Mouse (Mus musculus) small intestine, adult 2 months (tissue): ENCODE results near the gene Man1c1. TPM values are rescaled to one million over a fixed set of nuclear protein-coding genes. Genes with fewer than 3 reads are reported as not detected.
A peak's percentile ranks its signal among the peaks of the same experiment; 100 is the strongest.

Source experiments
- H3K27ac ChIP-seq: fragments of 200-500 bp; 2 replicates; pipeline ENCODE4 v1.5.1; 2012; ENCODE audit warnings: low read depth, low read length, control low read depth, inconsistent platforms; ENCODE audit not compliant: insufficient read depth
- H3K27me3 ChIP-seq: fragments of 200-500 bp; 2 replicates; pipeline ENCODE4 v1.6.1; 2012; ENCODE audit warnings: mild to moderate bottlenecking, moderate library complexity, low read length, inconsistent platforms; ENCODE audit not compliant: control insufficient read depth, insufficient read depth
- H3K36me3 ChIP-seq: fragments of 200-500 bp; 2 replicates; pipeline ENCODE4 v1.6.1; 2012; ENCODE audit warnings: mild to moderate bottlenecking, low read length, control low read depth, inconsistent platforms; ENCODE audit not compliant: control insufficient read depth, insufficient read depth
- H3K4me1 ChIP-seq: fragments of 200-500 bp; 2 replicates; pipeline ENCODE4 v1.6.1; 2012; ENCODE audit warnings: low read length, inconsistent platforms, mixed read lengths; ENCODE audit not compliant: control insufficient read depth, insufficient read depth, insufficient read length
- H3K4me3 ChIP-seq: fragments of 200-500 bp; 2 replicates; pipeline ENCODE4 v1.5.1; 2012; ENCODE audit warnings: low read depth, mild to moderate bottlenecking, control low read depth, inconsistent platforms, low read length, moderate library complexity
- CTCF ChIP-seq: fragments of 200-500 bp; IDR thresholded peaks from 2 replicates; pipeline ENCODE4 v1.5.1; 2012; ENCODE audit warnings: low read depth, mild to moderate bottlenecking, control low read depth, inconsistent platforms, low read length, moderate library complexity, mixed read lengths; ENCODE audit not compliant: insufficient replicate concordance, insufficient read length; ENCODE audit errors: extremely low read depth
- POLR2A ChIP-seq: fragments of 200-500 bp; IDR thresholded peaks from 2 replicates; pipeline ENCODE4 v1.6.1; 2012; ENCODE audit warnings: low read depth, mild to moderate bottlenecking, control low read depth, inconsistent platforms, low read length, moderate library complexity
- WGBS: fragments of 180-500 bp; shearing (Covaris S2); methylation state at CpG from one replicate; pipeline ENCODE4 v1.1.7; 2018; 5-methylcytosine and 5-hydroxymethylcytosine counted together
- polyA plus RNA-seq: library from polyadenylated mRNA; depleted of rRNA; stranded (reverse); fragments of >200 nt; gene quantifications from 2 replicates; pipeline ENCODE4 v1.2.3, GENCODE M21; 2012

The Man1c1 gene
- polyA plus RNA-seq, 1 experiment = 3.7 TPM

DNA sequence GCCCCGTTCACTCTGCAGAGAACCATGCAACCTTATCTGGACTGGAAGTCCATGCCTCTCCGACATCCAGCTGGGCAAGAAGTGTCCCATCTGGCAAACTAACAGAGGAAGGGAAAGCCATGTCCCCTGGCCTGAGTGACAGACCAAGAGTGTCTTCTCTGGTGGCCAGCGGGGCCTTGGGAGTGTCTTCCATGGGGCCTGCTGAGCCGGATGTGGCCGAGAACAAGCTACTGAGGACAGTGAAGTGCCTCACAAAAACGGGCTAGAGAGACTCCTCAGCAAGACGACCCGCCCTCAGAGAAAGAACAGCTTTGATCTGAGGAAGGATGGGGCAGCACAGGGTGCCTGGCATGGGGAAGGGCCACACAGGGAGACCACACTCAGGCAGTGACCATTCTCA is 67.7 kb downstream of the Man1c1 start:
- Histone ChIP-seq H3K4me3 (no peak overlapping the region), H3K36me3 (no peaks in the 10 kb centered on the region), H3K27ac (no peak overlapping the region), H3K4me1 (no peaks in the 10 kb centered on the region), H3K27me3 (no peaks in the 10 kb centered on the region)
- 68% methylated on average over 8 of the region's 8 CpGs for WGBS
- TF ChIP-seq POLR2A (no peak), CTCF (no peak)

DNA sequence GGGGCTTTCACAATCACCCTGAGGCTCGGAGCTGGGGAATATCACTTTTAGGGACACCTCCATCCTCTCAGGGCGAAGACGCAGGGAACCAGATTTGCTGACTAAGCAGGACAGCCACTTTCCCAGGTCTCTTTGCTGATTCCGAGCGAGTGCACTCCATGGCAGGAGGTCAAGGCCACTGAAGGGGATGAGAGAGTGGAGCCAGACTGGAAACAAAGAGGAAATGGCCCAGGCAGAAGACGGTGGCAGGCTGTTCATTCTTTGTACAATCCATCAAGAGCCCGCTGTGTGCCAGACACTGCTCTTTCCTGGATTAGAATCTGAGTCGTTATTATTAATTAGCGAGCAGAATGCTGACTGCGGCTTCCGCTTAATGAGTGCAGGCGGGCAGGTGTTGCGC is 70.1 kb downstream of the Man1c1 start:
- Histone ChIP-seq H3K36me3 (no peaks in the 10 kb centered on the region), H3K4me3 (no peak overlapping the region), H3K4me1 (no peaks in the 10 kb centered on the region), H3K27me3 (no peaks in the 10 kb centered on the region), H3K27ac (no peak overlapping the region)
- TF ChIP-seq POLR2A (no peak), CTCF (no peak)
- 76% methylated on average over 13 of the region's 13 CpGs for WGBS

GRCm38 (mm10) chr4:134632131-134632711 is 71.9 kb downstream of the Man1c1 start:
- H3K4me3 ChIP-seq = no peak overlapping the region
- WGBS = 45% methylated on average over 13 of the region's 13 CpGs
- peaks cover 4% of the 10 kb centered on the region; the same call in 1 of the 2 replicates for H3K4me1 ChIP-seq
- H3K27me3 ChIP-seq = no peaks in the 10 kb centered on the region
- TF ChIP-seq CTCF (no peak), POLR2A (no peak)
- no peaks in the 10 kb centered on the region for H3K36me3 ChIP-seq
- H3K27ac ChIP-seq = peak overlapping the region; percentile 68

DNA sequence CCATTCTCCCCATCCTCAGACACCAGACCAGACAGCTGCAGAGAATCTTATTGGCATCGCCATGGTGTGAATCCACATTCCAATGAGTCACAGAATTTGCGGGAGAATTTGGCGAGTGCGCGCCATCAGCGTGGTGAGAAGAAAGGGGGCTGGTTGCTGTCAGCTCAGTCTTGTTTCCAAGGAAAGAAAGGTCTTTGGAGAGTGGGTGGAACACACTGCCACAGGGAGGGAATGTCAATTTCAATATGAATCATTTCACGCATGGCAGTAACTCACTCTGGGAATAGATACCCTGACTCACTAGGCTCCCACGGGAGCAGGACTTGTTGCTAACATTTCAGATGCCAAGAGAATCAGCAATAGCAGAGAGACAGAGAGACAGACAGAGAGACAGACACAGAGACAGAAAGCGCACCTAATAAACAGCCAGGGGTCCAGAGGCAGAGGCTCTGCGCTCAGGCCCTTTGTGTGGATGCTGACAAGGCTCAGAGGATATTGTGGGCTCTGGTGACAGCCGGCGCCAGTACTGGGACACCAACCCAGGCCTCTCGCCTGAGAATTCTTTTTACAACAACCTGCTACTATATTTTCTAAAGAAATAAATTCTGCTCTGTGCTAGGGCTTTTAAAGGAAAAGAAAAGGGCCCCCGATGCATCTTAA is 72.5 kb downstream of the Man1c1 start:
- H3K4me3 ChIP-seq = no peak overlapping the region
- H3K27ac ChIP-seq = 0 out of 2 replicates have a peak overlapping the region, but pooled peaks have one; percentile 23
- TF ChIP-seq CTCF (no peak), POLR2A (no peak)
- H3K4me1 ChIP-seq = peaks cover 4% of the 10 kb centered on the region; the same call in 1 of the 2 replicates
- no peaks in the 10 kb centered on the region for H3K36me3 ChIP-seq
- H3K27me3 ChIP-seq = no peaks in the 10 kb centered on the region
- 83% methylated on average over 14 of the region's 14 CpGs for WGBS

- TF ChIP-seq CTCF = no peak
- no peak for TF ChIP-seq POLR2A
- H3K27ac ChIP-seq = no peak overlapping the region
- H3K27me3 ChIP-seq = no peaks in the 10 kb centered on the region
- H3K36me3 ChIP-seq = no peaks in the 10 kb centered on the region
- WGBS = 64% methylated on average over 10 of the region's 10 CpGs
- H3K4me3 ChIP-seq = no peak overlapping the region
- peaks cover 4% of the 10 kb centered on the region; the same call in 1 of the 2 replicates for H3K4me1 ChIP-seq
Measured at GRCm38 (mm10) chr4:134628575-134629384, 75.3 kb downstream of the Man1c1 start.

- Histone ChIP-seq H3K4me1 (peaks cover 4% of the 10 kb centered on the region; the same call in 1 of the 2 replicates), H3K27ac (no peak overlapping the region), H3K27me3 (no peaks in the 10 kb centered on the region), H3K4me3 (no peak overlapping the region), H3K36me3 (no peaks in the 10 kb centered on the region)
- TF ChIP-seq CTCF (no peak), POLR2A (no peak)
- 69% methylated on average over 7 of the region's 7 CpGs for WGBS
Measured at GRCm38 (mm10) chr4:134628058-134628457, 76.0 kb downstream of the Man1c1 start.

- H3K4me1 ChIP-seq = peaks cover 4% of the 10 kb centered on the region; the same call in 1 of the 2 replicates
- H3K36me3 ChIP-seq = no peaks in the 10 kb centered on the region
- TF ChIP-seq CTCF = no peak
- TF ChIP-seq POLR2A = no peak
- no peaks in the 10 kb centered on the region for H3K27me3 ChIP-seq
- no peak overlapping the region for H3K27ac ChIP-seq
- WGBS = 75% methylated on average over 2 of the region's 2 CpGs
- no peak overlapping the region for H3K4me3 ChIP-seq
Measured at GRCm38 (mm10) chr4:134626883-134627282, 77.2 kb downstream of the Man1c1 start.
